Mouse (Mus musculus) C2C12 (cell line): ENCODE results near the gene Kctd6. TPM values are rescaled to one million over a fixed set of nuclear protein-coding genes. Genes with fewer than 3 reads are reported as not detected.

ENCODE experiments used
- H3K27me3 ChIP-seq: one replicate; pipeline ENCODE4 v1.6.1; 2011; ENCODE audit not compliant: control insufficient read depth, insufficient read depth, insufficient read length
- H3K36me3 ChIP-seq: one replicate; pipeline ENCODE4 v1.6.1; 2011; ENCODE audit not compliant: control insufficient read depth, insufficient read depth
- H3K4me3 ChIP-seq: one replicate; pipeline ENCODE4 v1.5.1; 2011; ENCODE audit warnings: mild to moderate bottlenecking, control low read depth; ENCODE audit not compliant: poor library complexity, insufficient read depth, severe bottlenecking
- H3K79me2 ChIP-seq: one replicate; pipeline ENCODE4 v1.6.1; 2011; ENCODE audit not compliant: control insufficient read depth, insufficient read depth
- H3K79me3 ChIP-seq: one replicate; pipeline ENCODE4 v1.6.1; 2011; ENCODE audit warnings: low read depth, control low read depth
- H3ac ChIP-seq: one replicate; pipeline ENCODE3; 2011; ENCODE audit warnings: low read depth; ENCODE audit not compliant: control insufficient read depth, insufficient read length
- CEBPB ChIP-seq: IDR thresholded peaks from one replicate; pipeline ENCODE4 v1.6.1; 2011; ENCODE audit warnings: low read depth, mild to moderate bottlenecking, control low read depth, moderate library complexity
- CTCF ChIP-seq: IDR thresholded peaks from one replicate; pipeline ENCODE4 v1.5.1; 2011; ENCODE audit not compliant: control insufficient read depth, insufficient read depth, insufficient read length
- FOSL1 ChIP-seq: IDR thresholded peaks from one replicate; pipeline ENCODE4 v1.8.0; 2011; ENCODE audit warnings: mild to moderate bottlenecking, low read length; ENCODE audit not compliant: poor library complexity, insufficient read depth, severe bottlenecking
- MAX ChIP-seq: IDR thresholded peaks from one replicate; pipeline ENCODE4 v1.6.1; 2011; ENCODE audit warnings: mild to moderate bottlenecking, control low read depth
- MYOD1 ChIP-seq: IDR thresholded peaks from one replicate; pipeline ENCODE4 v1.6.1; 2011; ENCODE audit warnings: low read depth; ENCODE audit not compliant: control insufficient read depth, insufficient read length
- MYOG ChIP-seq: IDR thresholded peaks from one replicate; pipeline ENCODE4 v1.6.1; 2011; ENCODE audit not compliant: control insufficient read depth, insufficient read length; ENCODE audit errors: extremely low read depth
- USF1 ChIP-seq: IDR thresholded peaks from one replicate; pipeline ENCODE4 v1.6.1; 2011; ENCODE audit warnings: low read depth, mild to moderate bottlenecking, control low read depth, moderate library complexity
- polyA plus RNA-seq: library from polyadenylated mRNA; unstranded; fragments of >200 nt; fragmentation: generic; extraction: Trizol; gene quantifications from one replicate; pipeline ENCODE4 v1.2.1, GENCODE M21; 2012; ENCODE audit warnings: missing spikeins

The Kctd6 gene
- polyA plus RNA-seq, 1 experiment, result 3.9 TPM

DNA sequence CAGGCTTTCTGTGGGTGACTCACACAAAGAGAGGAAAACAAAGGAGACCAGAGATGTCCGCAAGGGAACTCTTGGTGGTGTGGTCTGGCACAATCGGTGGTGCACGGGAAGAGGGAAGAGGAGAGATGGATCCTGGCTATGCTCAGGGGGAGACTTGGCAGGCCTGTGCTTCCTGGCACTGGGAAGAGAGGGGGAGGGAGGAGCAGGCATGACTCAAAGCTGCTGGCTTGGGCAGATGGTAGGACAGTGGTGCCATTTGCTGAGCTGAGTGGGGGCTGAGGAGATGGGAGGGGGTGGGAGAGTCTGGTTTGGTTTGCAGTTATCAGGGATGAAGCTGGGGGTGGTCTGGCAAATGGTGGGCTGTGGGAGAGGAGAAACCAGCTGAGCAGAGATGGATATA lies 5.1 kb upstream of the Kctd6 start:
- no peak for TF ChIP-seq MYOD1
- TF ChIP-seq MAX, result no peak
- no peak for TF ChIP-seq USF1
- TF ChIP-seq CEBPB, result no peak
- no peak for TF ChIP-seq FOSL1
- TF ChIP-seq MYOG, result no peak
- no peak for TF ChIP-seq CTCF
- Histone ChIP-seq H3K4me3 (no peak overlapping the region), H3K79me2 (no peaks in the 10 kb centered on the region), H3K27me3 (no peaks in the 10 kb centered on the region), H3K79me3 (no peaks in the 10 kb centered on the region), H3K36me3 (no peaks in the 10 kb centered on the region), H3ac (no peak overlapping the region)

DNA sequence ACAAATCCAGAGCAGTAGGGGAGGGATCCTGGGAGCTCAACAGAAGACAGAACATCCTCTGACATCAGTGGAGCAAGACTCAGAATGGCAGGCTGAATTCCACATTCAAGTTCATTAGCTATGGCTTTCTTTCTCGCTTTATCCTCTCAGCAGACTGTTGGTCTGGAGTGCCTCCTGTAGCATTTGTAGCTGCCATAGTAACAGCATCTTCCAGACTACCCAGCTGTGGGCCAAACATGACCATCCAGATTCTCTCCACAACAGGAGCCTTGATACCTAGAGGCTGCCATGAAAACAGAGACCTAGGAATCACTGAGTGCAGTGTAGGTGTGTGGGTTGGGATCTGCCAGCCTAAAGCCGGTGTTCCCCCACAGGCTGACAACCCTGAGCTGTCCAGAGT lies 4.0 kb upstream of the Kctd6 start:
- H3K27me3 ChIP-seq, result no peaks in the 10 kb centered on the region
- no peak for TF ChIP-seq MAX
- no peak for TF ChIP-seq USF1
- TF ChIP-seq MYOD1, result no peak
- no peak for TF ChIP-seq FOSL1
- no peak for TF ChIP-seq MYOG
- no peak for TF ChIP-seq CTCF
- no peak for TF ChIP-seq CEBPB
- no peaks in the 10 kb centered on the region for H3K36me3 ChIP-seq
- H3K79me3 ChIP-seq, result no peaks in the 10 kb centered on the region
- H3K79me2 ChIP-seq, result peaks cover 5% of the 10 kb centered on the region
- no peak overlapping the region for H3K4me3 ChIP-seq
- no peak overlapping the region for H3ac ChIP-seq

DNA sequence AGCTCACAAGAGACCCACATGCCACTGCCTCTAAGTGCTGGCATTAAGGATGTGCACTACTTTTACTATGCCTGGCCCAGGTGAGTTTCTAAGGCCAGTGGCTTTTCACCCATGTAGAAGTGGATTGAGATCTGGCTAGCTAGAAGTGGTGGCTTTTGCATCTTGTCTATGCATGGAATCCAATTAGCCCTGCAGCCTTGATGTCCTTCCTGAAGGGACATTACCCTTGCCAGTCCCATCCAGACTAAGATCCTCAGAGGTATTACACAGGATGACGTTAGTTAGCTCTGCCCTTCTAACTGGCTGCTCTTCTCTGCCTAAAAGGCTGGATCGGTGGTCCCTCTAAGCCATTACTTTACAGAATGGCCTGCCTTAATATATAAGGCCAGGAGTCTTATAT lies 944 bp upstream of the Kctd6 start:
- Histone ChIP-seq H3K36me3 (no peaks in the 10 kb centered on the region), H3K79me3 (no peaks in the 10 kb centered on the region), H3K27me3 (no peaks in the 10 kb centered on the region), H3K79me2 (peaks cover 12% of the 10 kb centered on the region), H3K4me3 (no peak overlapping the region), H3ac (no peak overlapping the region)
- TF ChIP-seq MYOG, result no peak
- TF ChIP-seq MYOD1, result no peak
- no peak for TF ChIP-seq FOSL1
- TF ChIP-seq USF1, result no peak
- TF ChIP-seq CEBPB, result no peak
- no peak for TF ChIP-seq MAX
- TF ChIP-seq CTCF, result no peak

DNA sequence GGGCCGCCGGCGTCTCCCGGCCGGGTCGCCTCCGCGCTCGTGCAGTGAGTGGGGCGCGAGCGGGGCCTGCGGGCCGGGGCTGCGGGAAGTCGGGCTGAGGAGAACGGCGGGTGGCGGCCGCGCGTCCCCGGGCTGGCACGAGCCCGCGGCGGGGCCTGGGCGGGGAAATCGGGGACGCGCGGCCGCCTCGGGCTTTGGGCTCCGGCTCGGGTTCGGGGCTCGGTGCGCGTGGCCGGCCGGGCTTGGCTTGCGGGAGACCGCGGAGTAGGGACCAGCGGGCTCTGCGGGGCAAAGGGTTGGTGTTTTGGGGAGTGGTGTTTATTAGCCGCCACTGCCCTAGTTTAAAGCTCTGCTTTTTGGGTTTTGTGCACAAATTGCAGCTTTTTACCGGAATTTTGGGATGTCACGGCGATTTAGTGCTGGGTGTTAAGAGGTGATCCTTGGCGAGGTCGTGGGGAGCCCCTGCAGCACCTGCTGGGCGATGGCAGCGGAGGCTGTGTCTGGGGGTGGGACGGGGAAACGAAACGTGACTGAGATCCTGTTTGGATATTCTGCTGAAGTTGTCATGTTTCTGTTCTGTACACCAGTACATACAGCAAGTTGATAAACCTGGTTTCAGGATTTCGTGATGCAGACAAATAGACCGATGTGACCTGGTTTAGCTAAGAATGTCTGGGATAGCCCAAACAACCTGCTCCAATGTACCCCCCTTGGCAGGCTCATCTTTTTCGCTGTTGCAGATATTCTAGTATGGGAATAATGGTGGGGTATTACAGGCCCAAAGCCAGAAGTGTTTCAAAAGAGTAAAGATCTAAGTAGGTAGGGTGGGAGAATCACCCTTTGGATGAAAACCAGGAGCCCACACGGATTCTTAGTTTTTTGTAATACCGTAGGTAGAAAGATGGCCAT lies 613 bp downstream of the Kctd6 start:
- peaks cover 1% of the 10 kb centered on the region for H3K79me3 ChIP-seq
- H3K79me2 ChIP-seq, result peaks cover 12% of the 10 kb centered on the region
- H3K36me3 ChIP-seq, result no peaks in the 10 kb centered on the region
- H3ac ChIP-seq, result peak overlapping the region; percentile 89
- H3K4me3 ChIP-seq, result peak overlapping the region; percentile 57
- H3K27me3 ChIP-seq, result no peaks in the 10 kb centered on the region
- TF ChIP-seq MYOG, result no peak
- TF ChIP-seq MYOD1, result no peak

DNA sequence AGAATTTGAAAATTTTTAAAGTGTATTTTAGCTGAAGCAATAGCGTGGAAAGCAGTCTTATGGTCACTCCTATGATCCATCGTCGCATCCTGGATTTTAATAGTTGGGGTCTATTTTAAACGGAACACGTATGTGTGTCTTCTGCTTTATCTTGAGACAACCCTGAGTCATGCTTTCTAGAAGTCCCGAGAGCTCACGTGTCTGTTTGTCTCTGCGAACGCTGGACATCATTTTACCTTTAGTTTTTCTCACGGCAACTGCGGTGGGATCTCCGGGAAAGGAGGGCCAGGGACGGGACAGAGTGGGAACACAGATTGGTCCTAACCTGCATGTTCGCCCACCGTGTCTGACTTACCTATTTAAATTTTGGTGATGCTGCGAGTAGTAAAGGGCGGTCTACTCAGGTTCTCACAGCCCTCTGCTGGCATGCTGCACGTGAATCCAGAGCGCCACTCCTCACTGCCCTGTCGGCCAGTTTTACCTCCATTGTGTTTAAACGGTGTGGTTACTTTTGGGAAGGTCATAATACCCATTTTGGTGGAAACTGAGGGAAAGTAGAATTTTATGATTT lies 1.4 kb downstream of the Kctd6 start:
- Histone ChIP-seq H3K27me3 (no peaks in the 10 kb centered on the region), H3K79me2 (peaks cover 12% of the 10 kb centered on the region), H3ac (no peak overlapping the region), H3K4me3 (no peak overlapping the region), H3K36me3 (no peaks in the 10 kb centered on the region), H3K79me3 (peaks cover 1% of the 10 kb centered on the region)
- TF ChIP-seq MYOD1 (no peak), MAX (no peak), CTCF (no peak), CEBPB (no peak), FOSL1 (no peak), MYOG (no peak), USF1 (no peak)

DNA sequence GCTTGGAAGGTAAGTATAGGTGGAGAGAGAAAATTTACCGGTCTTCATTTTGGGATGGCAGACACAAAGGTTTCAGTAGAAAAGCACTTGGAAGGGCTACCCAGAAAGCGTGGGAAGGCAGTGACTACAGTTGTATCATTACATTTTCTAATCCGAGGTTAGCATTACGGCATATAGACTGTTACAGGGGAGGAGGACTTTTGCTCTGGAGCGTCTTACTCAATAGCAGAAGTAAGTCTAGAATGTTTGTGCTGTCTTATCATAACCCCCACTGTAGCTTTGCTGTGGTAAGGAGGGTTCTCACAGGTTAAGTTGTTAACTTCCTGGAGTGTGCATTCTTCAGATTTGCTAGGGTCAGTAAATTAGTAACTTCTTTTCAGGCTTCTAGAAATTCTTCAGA lies 2.2 kb downstream of the Kctd6 start:
- Histone ChIP-seq H3K27me3 (no peaks in the 10 kb centered on the region), H3ac (no peak overlapping the region), H3K79me2 (peaks cover 12% of the 10 kb centered on the region), H3K36me3 (no peaks in the 10 kb centered on the region), H3K79me3 (peaks cover 1% of the 10 kb centered on the region), H3K4me3 (no peak overlapping the region)
- TF ChIP-seq CTCF (no peak), MYOD1 (no peak), MAX (no peak), FOSL1 (no peak), USF1 (no peak), CEBPB (no peak)
